Mouse (Mus musculus) gastrocnemius, postnatal 36 days (tissue): Measurements from ENCODE around the gene Kpna4. TPM values are rescaled to one million over a fixed set of nuclear protein-coding genes. Genes with fewer than 3 reads are reported as not detected.

Experiments
- DNase-seq, 2 experiments: peaks; one replicate each; pipeline ENCODE4 v3.0.0; 2022
- intact Hi-C: fragments of 180-260 bp; cut with DNase I; formaldehyde crosslinking; loops from one replicate; pipeline ENCODE4 v1.15.1; 2025
- total RNA-seq, 2 experiments: library from RNA; stranded (reverse); gene quantifications; 2 replicates each; pipeline ENCODE4 v1.2.3; 2021

The Kpna4 gene
- total RNA-seq, 2 experiments from 2014 or later = 103 to 111 TPM

DNA sequence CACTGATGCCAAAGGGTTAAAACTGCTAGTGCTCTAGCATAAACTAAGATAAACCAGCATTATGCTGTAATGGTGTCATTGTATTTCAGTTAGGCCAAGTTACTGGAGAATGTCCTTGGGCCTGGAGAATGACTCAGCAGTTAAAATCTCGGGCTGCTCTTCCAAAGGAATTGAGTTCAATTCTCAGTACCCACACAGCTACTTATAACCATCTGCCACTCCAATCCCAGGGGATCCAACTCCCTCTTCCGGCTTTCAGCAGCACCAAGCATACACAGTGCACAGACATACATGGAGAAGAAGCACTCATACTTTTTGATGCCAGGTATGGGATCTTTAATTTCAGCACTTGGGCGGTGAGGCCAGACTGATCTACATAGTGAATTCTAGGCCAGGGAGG, 8.1 kb downstream of the Kpna4 start:
- DNase-seq = no peak
- intact Hi-C loops = no loop called here

GRCm38 (mm10) chr3:69114760-69115159, 12.2 kb downstream of the Kpna4 start:
- DNase-seq = no peak
- intact Hi-C loops = no loop called here

GRCm38 (mm10) chr3:69113956-69114355, 13.0 kb downstream of the Kpna4 start:
- DNase-seq = no peak
- intact Hi-C loops = no loop called here

DNA sequence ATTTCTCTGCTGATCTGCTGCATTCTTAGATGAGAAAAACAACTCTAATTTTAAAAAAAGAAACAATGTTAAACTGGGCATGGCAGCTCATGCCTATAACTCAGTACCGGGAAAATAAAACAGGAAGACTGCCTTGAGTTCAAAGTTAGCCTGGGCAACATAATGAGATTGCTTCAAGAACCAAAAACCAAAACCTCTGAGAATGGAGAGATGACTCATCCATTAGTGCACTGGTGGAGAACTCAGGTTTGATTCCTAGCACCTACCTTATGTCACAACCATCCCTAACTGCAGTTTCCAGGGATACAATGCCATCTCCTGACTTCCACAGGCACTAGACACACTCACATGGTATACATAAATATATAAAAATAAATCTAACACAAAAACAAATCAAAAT, 17.8 kb downstream of the Kpna4 start:
- no peak for DNase-seq
- intact Hi-C loops = no loop called here

DNA sequence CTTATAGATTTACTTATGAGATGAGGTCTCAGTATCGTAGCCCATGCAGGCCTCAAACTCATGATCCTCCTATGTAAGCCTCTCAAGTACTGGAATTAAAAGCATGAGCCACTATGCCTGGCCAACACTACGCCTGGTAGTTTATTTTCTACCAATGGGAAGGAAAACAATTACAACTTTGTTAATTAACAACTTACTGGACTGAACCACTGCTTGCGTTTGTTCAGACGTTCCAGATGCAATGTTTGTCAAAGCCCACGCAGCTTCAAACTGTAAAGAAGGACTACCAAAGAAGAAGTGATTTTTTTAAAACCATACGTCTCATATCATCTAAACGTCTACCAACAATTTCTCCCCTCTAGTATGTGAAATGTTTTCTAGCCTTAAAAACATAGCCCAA, 32.5 kb downstream of the Kpna4 start:
- intact Hi-C loops = no loop called here

GRCm38 (mm10) chr3:69064005-69064404, 62.9 kb downstream of the Kpna4 start:
- no peak for DNase-seq
- intact Hi-C loops = no loop called here

More for the DNA sequence above, 32.5 kb downstream of the Kpna4 start:
- no peak for DNase-seq

- intact Hi-C loops = no loop called here
- DNase-seq = no peak
Measured at GRCm38 (mm10) chr3:69062764-69063163, 64.1 kb downstream of the Kpna4 start.

DNA sequence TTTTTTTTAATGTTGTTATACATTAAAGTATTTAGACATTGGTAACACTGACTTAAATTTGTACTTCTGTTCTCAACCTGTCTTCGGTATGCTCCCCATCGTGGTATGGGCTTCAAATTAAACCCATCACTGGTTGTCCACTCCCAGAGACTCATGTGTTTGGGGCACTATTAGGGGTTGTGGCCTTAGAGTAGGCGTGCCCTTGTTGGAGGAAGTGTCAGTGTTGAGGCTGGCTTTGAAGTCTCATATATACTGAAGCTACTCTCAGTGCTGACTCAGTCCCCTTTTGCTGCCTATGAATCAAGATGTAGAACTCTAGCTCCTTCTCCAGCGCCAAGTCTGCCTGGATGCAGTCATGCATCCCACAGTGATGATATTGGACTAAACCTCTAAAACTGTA, 66.2 kb downstream of the Kpna4 start:
- intact Hi-C loops = no loop called here

DNA sequence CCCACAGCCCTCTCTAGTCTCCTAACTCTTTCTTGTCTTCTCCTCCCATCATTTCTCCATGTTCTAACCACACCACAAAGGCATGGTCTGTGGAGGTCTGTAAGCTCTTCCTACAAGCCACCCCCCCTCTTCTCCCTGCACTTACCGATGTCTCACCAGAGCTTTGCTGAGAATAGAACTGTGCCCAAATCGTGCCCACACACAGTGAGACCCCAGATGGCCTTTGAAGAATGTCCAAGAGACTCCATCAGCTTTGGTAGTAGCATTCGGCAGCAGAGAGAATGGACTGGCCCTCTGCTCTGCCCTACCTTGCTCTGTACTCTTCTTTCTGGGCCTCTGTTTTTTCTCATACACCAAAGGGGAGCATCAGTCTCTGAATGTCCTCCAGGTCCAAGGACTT, 71.0 kb downstream of the Kpna4 start:
- no peak for DNase-seq
- intact Hi-C loops = no loop called here

More for the DNA sequence above, 66.2 kb downstream of the Kpna4 start:
- DNase-seq = no peak

- intact Hi-C loops = no loop called here
Measured at GRCm38 (mm10) chr3:69054760-69055432, 72.0 kb downstream of the Kpna4 start.

GRCm38 (mm10) chr3:69051894-69052293, 75.0 kb downstream of the Kpna4 start:
- intact Hi-C loops = no loop called here
- no peak for DNase-seq

More at GRCm38 (mm10) chr3:69054760-69055432, 72.0 kb downstream of the Kpna4 start:
- no peak for DNase-seq

DNA sequence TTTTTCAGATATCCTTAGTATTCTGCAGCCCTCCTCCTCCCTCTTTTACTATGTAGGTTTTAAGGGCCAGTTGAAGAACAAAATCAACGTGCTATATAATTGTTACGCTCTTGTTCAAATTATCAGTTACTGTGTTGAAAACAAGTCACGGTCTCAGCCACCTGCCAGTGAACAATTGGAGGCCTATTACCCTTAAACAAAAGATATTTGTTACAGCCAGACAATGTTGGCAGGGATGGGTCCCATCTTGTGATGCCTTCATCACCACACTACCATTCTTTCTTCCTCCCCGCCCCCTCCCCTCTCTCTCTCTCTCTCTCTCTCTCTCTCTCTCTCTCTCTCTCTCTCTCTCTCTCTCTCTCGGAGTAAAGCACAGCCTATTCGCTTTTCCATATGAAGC, 77.9 kb downstream of the Kpna4 start:
- DNase-seq = no peak
- intact Hi-C loops = no loop called here

GRCm38 (mm10) chr3:69047684-69048083, 79.2 kb downstream of the Kpna4 start:
- intact Hi-C loops = no loop called here
- DNase-seq = no peak

DNA sequence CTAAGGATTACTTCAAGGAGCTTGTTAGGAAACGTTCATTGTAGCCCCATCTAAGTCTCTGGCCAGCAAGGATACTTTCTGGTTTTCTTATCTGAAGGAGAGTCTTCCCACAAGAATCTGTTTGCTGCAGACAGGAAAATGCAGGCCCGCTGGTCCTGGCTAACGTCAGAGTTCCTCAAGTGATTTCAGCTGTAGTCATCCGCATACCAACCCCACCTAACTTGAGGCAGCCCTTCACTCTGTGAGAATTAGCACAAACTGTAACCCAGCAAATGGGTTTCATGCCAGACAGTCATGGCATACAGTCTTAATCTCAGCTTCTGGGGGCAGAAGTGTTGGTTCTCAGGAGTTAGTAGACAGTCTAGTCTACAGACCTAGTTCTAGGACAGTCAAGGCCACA, 80.4 kb downstream of the Kpna4 start:
- intact Hi-C loops = no loop called here
- no peak for DNase-seq

DNA sequence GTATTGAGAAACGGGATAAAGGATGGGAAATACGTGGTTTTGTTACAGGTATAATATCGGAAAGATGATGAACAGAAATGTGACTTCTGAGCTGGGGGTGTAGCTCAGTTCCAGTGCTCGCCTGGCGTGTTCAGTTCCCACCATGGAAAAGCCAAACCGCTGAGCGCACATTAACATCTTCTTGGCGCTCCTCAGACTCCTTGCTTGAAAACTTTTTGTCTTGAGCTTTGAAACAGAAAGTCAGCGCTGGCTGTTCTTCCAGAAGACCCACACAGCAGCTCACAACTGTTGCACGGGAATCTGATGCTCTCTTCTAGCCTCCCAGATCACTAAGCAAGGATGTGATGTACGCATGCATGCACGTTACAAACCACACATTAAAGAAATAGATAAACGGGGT, 81.2 kb downstream of the Kpna4 start:
- DNase-seq = no peak
- intact Hi-C loops = no loop called here

DNA sequence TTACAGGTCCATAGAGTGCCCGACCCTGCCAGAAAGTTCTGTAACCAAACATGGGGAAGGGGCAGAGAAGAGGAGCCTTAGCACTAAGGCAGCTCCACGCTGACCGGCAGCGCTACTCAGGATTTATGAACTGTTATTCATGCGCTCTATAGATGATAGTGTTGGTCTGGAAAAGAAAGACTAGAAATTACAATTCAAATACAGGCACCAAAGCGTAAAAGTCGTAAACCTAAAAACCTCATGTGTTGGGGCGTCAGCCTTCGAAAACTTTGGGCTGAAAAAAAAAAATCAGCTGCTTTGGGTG, 81.6 kb downstream of the Kpna4 start:
- no peak for DNase-seq
- intact Hi-C loops = no loop called here

DNA sequence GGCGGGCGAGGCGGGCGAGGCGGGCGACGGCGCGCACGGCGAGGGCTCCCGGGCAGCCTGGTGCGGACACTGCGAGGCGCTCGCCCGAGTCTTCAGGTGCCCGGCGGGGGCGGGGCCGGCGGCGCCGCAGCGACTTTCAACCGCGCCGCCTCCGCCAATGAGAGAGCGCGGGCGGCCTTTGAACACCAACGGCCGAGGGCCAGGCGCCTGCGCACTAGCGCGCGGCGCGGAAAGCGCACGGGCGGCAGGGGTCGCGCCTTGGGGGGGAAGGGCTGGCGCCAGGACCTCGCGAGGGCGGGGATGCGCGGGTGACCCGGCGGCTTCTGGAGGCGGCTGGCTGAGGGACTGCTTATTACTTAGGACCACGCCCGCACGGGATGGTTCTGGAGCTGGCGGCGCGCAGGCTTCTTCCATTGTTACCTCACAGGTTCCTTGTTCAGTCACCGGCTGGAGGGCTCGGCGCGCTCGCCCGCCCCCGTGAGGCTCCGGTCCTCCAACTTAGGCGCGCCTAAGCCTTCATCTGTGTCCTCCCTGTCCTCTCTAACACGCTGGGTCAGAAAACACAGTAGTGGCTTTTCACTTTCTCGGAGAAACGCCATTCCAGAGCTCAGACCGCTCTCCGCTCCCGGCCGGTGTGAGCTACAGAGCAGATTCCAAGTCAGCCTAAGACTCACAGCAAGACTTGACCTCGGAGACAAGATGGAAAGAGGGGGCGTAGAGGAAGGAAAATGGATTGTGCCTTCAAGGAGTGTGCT, 82.1 kb downstream of the Kpna4 start, which contains the start of gene Trim59:
Trim59 (minus strand) TSS at position 111 of the 755 bp plus-strand sequence.
- intact Hi-C loops = loop anchor here (5.0 kb wide), 1 partner anchor 38 kb away; no protein-coding TSS in a partner anchor
- DNase-seq = peak; percentile 77 to 81

- peak in 1 of 2 experiments; percentile 10 for DNase-seq
- intact Hi-C loops = loop anchor here (5.0 kb wide), 1 partner anchor 37 kb away; no protein-coding TSS in a partner anchor
Measured at GRCm38 (mm10) chr3:69044167-69044591, 82.7 kb downstream of the Kpna4 start.

DNA sequence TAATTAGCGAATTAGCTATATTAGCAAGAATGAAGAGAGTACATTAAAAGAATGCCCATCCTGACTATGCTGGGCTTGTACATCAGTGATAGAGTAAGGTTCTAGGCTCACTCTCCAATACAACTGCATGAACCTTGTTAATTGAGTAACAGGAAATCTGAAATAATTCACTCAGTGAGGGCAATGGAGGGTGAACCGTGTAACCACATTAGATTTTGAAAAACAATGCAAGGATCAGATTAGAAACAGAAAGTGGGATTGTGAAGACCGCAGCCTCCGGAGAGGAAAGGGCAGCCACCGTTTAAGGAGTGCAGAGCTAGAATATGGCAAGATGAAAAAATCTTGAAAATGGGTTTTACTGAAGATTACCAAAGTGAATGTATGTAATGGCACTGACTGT, 85.6 kb downstream of the Kpna4 start:
- no peak for DNase-seq
- intact Hi-C loops = loop anchor here (5.0 kb wide), 1 partner anchor 34 kb away; no protein-coding TSS in a partner anchor

- DNase-seq = no peak
- intact Hi-C loops = loop anchor here (5.0 kb wide), 1 partner anchor 33 kb away; no protein-coding TSS in a partner anchor
Measured at GRCm38 (mm10) chr3:69040105-69040504, 86.8 kb downstream of the Kpna4 start.

DNA sequence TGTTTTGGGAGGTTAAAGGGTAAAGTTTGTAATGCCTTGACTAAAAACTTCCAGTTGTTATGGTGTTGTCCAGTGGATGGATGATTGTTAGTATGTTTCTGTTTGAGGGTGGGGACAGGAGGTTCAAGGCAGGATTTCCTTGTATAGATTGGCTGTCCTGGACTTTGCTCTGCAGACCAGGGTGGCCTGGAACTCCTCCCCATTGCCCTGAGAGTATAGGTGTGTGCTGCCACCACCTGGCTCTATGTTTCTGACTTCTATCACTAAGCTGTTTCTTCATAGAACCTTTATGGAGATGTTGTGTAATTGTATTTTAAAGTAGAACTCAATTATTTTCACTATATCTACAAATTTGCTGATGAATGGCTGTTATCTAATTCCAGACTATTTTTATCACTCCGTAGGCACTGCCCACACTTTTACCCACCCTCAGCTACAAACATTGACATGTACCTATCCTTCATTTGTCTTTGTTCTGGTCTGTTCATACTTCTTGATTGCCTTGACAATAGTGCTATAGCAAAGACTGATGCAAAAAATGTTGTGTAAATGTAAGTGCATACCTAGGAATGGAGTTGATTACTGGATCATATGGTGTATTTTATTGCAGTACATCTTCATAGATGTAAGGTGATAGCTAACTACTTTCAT, 100.7 kb downstream of the Kpna4 start:
- no peak for DNase-seq
- intact Hi-C loops = no loop called here
